Mouse (Mus musculus): ENCODE data around the gene Ptpre.

DNA sequence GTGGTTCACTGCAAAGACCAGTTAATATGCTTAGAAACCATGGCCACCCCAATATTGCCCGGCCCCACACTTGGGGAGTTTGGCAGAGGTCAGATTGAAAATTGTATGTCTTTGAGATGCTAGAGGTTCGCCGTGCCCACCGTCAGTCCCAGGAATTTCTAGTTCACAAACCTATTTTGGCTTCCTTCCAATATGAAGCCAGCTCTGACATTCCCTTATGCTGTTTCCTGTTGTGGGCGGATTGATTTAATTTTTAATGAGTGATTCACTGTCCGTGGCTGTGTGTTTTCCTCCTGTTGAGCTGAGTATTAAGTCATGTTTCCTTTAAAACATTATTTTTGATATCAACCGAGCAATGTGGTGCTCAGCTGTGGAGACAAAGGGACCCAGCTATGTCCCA lies 72.4 kb downstream of the Ptpre start:
- TF ChIP-seq EP300 (IDR thresholded peaks at IDR 0.05; ENCODE audit: insufficient read depth, low read depth, low read length) (no peak), POLR2A (IDR thresholded peaks at IDR 0.05; ENCODE audit: insufficient read depth, low read length) (no peak)

Measured in ES-Bruce4 (cell line).